Mouse (Mus musculus) adrenal gland (tissue): ENCODE data around the gene St3gal2.
"Not testable (repeated sequence)": the region's sequence is repeated elsewhere in the genome, so short reads cannot be mapped to it uniquely, and the experiment has no call there.

Experiments
- intact Hi-C: fragments of 180-260 bp; cut with DNase I; formaldehyde crosslinking; loops from one replicate; pipeline ENCODE4 v1.15.1; 2025

Gene St3gal2

GRCm38 (mm10) chr8:110909850-110910249, 9.9 kb upstream of the St3gal2 start:
- intact Hi-C loops: not testable (repeated sequence)

- intact Hi-C loops: no loop called here
Observed at GRCm38 (mm10) chr8:110911576-110912570, 7.8 kb upstream of the St3gal2 start.

GRCm38 (mm10) chr8:110917415-110917814, 2.3 kb upstream of the St3gal2 start:
- intact Hi-C loops: no loop called here

- intact Hi-C loops: no loop called here
Observed at GRCm38 (mm10) chr8:110918027-110918426, 1.7 kb upstream of the St3gal2 start.

GRCm38 (mm10) chr8:110918460-110918859, 1.3 kb upstream of the St3gal2 start:
- intact Hi-C loops: no loop called here

GRCm38 (mm10) chr8:110920032-110920772, 480 bp downstream of the St3gal2 start:
- intact Hi-C loops: loop anchor here (5.0 kb wide), 1 partner anchor 37 kb away; no protein-coding TSS in a partner anchor

GRCm38 (mm10) chr8:110920773-110921277, 1.1 kb downstream of the St3gal2 start:
- intact Hi-C loops: loop anchor here (5.0 kb wide), 1 partner anchor 36 kb away; no protein-coding TSS in a partner anchor

- intact Hi-C loops: loop anchor here (5.0 kb wide), 1 partner anchor 36 kb away; no protein-coding TSS in a partner anchor
Observed at GRCm38 (mm10) chr8:110921492-110922230, 1.9 kb downstream of the St3gal2 start.

GRCm38 (mm10) chr8:110925691-110926140, 6.0 kb downstream of the St3gal2 start:
- intact Hi-C loops: no loop called here

- intact Hi-C loops: no loop called here
Observed at GRCm38 (mm10) chr8:110926690-110927089, 7.0 kb downstream of the St3gal2 start.

- intact Hi-C loops: no loop called here
Observed at GRCm38 (mm10) chr8:110928435-110928834, 8.7 kb downstream of the St3gal2 start.

GRCm38 (mm10) chr8:110929066-110929465, 9.3 kb downstream of the St3gal2 start:
- intact Hi-C loops: no loop called here

- intact Hi-C loops: not testable (repeated sequence)
Observed at GRCm38 (mm10) chr8:110929672-110930071, 9.9 kb downstream of the St3gal2 start.

GRCm38 (mm10) chr8:110931176-110931939, 11.6 kb downstream of the St3gal2 start:
- intact Hi-C loops: no loop called here

GRCm38 (mm10) chr8:110932444-110932843, 12.7 kb downstream of the St3gal2 start:
- intact Hi-C loops: no loop called here

GRCm38 (mm10) chr8:110933272-110933671, 13.6 kb downstream of the St3gal2 start:
- intact Hi-C loops: no loop called here

- intact Hi-C loops: no loop called here
Observed at GRCm38 (mm10) chr8:110936217-110936616, 16.5 kb downstream of the St3gal2 start.

- intact Hi-C loops: no loop called here
Observed at GRCm38 (mm10) chr8:110938882-110939589, 19.3 kb downstream of the St3gal2 start.

- intact Hi-C loops: no loop called here
Observed at GRCm38 (mm10) chr8:110940682-110941452, 21.1 kb downstream of the St3gal2 start.
